Mouse (Mus musculus) CH12.LX (cell line): ENCODE data around the gene Trex1. TPM values are rescaled to one million over a fixed set of nuclear protein-coding genes. Genes with fewer than 3 reads are reported as not detected.

Source experiments
- DNase-seq: peaks from one replicate; pipeline ENCODE4 v3.0.0-alpha.2; 2013; ENCODE audit errors: extremely low read depth
- H3K27ac ChIP-seq: 2 replicates; pipeline ENCODE4 v1.5.1; 2012; ENCODE audit warnings: low read depth, mild to moderate bottlenecking, control low read depth, moderate library complexity; ENCODE audit not compliant: insufficient read depth
- H3K27me3 ChIP-seq: replicated peaks from 2 replicates; pipeline ENCODE3; 2012; ENCODE audit warnings: inconsistent platforms
- H3K36me3 ChIP-seq, 2 experiments: replicated peaks in 1 of 2; 2 replicates each; pipeline versions ENCODE3 to v1.6.1; 2012; ENCODE audit warnings: inconsistent platforms in 1 of 2, low read length in 1 of 2, mild to moderate bottlenecking in 1 of 2, mixed read lengths in 1 of 2, moderate library complexity in 1 of 2; ENCODE audit not compliant: control insufficient read depth in 1 of 2, insufficient read depth in 1 of 2
- H3K4me1 ChIP-seq, 2 experiments: 2 replicates each; pipeline ENCODE4 v1.6.1; 2012; ENCODE audit warnings: inconsistent platforms in 1 of 2, moderate library complexity in 1 of 2; ENCODE audit not compliant: insufficient read depth in 2 of 2, control insufficient read depth in 1 of 2
- H3K4me2 ChIP-seq: 2 replicates; pipeline ENCODE4 v1.6.1; 2012; ENCODE audit warnings: low read depth, mild to moderate bottlenecking, control low read depth; ENCODE audit not compliant: poor library complexity, insufficient read depth, severe bottlenecking
- H3K4me3 ChIP-seq, 3 experiments: fragments of 150-350 bp in 1 of 3; sonication (generic) in 1 of 3; replicated peaks in 1 of 3; 2 replicates each; pipeline versions ENCODE3 to v1.5.1; 2011 to 2012; ENCODE audit warnings: low read depth in 2 of 3, low read length in 2 of 3, mild to moderate bottlenecking in 2 of 3, moderate library complexity in 2 of 3, control low read depth in 1 of 3, improper control_type of control experiment in 1 of 3, inconsistent platforms in 1 of 3, mixed read lengths in 1 of 3; ENCODE audit not compliant: poor library complexity in 1 of 3
- H3K79me2 ChIP-seq: replicated peaks from 2 replicates; pipeline ENCODE4 v1.6.1; 2012; ENCODE audit warnings: mild to moderate bottlenecking, moderate library complexity; ENCODE audit not compliant: control insufficient read depth, poor library complexity, insufficient read depth, severe bottlenecking; ENCODE audit errors: extremely low read depth
- H3K9ac ChIP-seq: 2 replicates; pipeline ENCODE4 v1.6.1; 2012; ENCODE audit warnings: low read depth, mild to moderate bottlenecking, control low read depth, moderate library complexity; ENCODE audit not compliant: insufficient read depth
- H3K9me3 ChIP-seq: replicated peaks from 2 replicates; pipeline ENCODE3; 2012; ENCODE audit warnings: low read length, inconsistent platforms, mixed read lengths
- BHLHE40 ChIP-seq: IDR thresholded peaks from 2 replicates; pipeline ENCODE4 v1.6.1; 2011; ENCODE audit warnings: mild to moderate bottlenecking, low read depth, low read length, improper control_type of control experiment
- CHD1 ChIP-seq: IDR thresholded peaks from 2 replicates; pipeline ENCODE4 v1.6.1; 2012; ENCODE audit warnings: low read depth, low read length, improper control_type of control experiment, inconsistent platforms
- ELF1 ChIP-seq: IDR thresholded peaks from 2 replicates; pipeline ENCODE4 v1.6.1; 2014; ENCODE audit warnings: low read depth, mild to moderate bottlenecking, inconsistent platforms, low read length, improper control_type of control experiment
- GABPA ChIP-seq: IDR thresholded peaks from 2 replicates; pipeline ENCODE4 v1.6.1; 2012; ENCODE audit warnings: low read depth, low read length, improper control_type of control experiment, inconsistent platforms; ENCODE audit not compliant: insufficient replicate concordance
- IRF4 ChIP-seq: IDR thresholded peaks from 2 replicates; pipeline ENCODE4 v1.6.1; 2014; ENCODE audit warnings: low read depth, mild to moderate bottlenecking, inconsistent platforms, low read length, improper control_type of control experiment
- JUN ChIP-seq: IDR thresholded peaks from 2 replicates; pipeline ENCODE4 v1.6.1; 2011; ENCODE audit warnings: low read depth, mild to moderate bottlenecking, low read length, improper control_type of control experiment, moderate library complexity; ENCODE audit not compliant: insufficient read depth
- JUND ChIP-seq: conservative IDR thresholded peaks from 2 replicates; pipeline ENCODE4 v1.6.1; 2011; ENCODE audit warnings: low read depth, low read length, improper control_type of control experiment
- KAT2A ChIP-seq: IDR thresholded peaks from 2 replicates; pipeline ENCODE4 v1.6.1; 2012; ENCODE audit warnings: low read length, improper control_type of control experiment, inconsistent platforms; ENCODE audit not compliant: insufficient replicate concordance
- MAX ChIP-seq: IDR thresholded peaks from 2 replicates; pipeline ENCODE4 v1.6.1; 2011; ENCODE audit warnings: low read length, improper control_type of control experiment
- MAZ ChIP-seq: IDR thresholded peaks from 2 replicates; pipeline ENCODE4 v1.6.1; 2012; ENCODE audit warnings: low read depth, mild to moderate bottlenecking, inconsistent platforms, low read length, improper control_type of control experiment, moderate library complexity
- MEF2A ChIP-seq: IDR thresholded peaks from 2 replicates; pipeline ENCODE4 v1.6.1; 2014; ENCODE audit warnings: low read depth, mild to moderate bottlenecking, inconsistent platforms, low read length, improper control_type of control experiment, borderline replicate concordance
- MXI1 ChIP-seq: IDR thresholded peaks from 2 replicates; pipeline ENCODE4 v1.6.1; 2011; ENCODE audit warnings: mild to moderate bottlenecking, low read depth, low read length, improper control_type of control experiment
- NELFE ChIP-seq: IDR thresholded peaks from 2 replicates; pipeline ENCODE4 v1.6.1; 2011; ENCODE audit warnings: low read depth, low read length, improper control_type of control experiment
- POLR2AphosphoS2 ChIP-seq: IDR thresholded peaks from 2 replicates; pipeline ENCODE4 v1.6.1; 2011; ENCODE audit warnings: low read depth, low read length, improper control_type of control experiment
- SIN3A ChIP-seq: IDR thresholded peaks from 2 replicates; pipeline ENCODE4 v1.6.1; 2012; ENCODE audit warnings: low read length, improper control_type of control experiment, inconsistent platforms
- SMC3 ChIP-seq: IDR thresholded peaks from 2 replicates; pipeline ENCODE4 v1.6.1; 2011; ENCODE audit warnings: low read depth, low read length, improper control_type of control experiment
- TCF12 ChIP-seq: IDR thresholded peaks from 2 replicates; pipeline ENCODE4 v1.6.1; 2014; ENCODE audit warnings: low read depth, mild to moderate bottlenecking, inconsistent platforms, low read length, improper control_type of control experiment
- UBTF ChIP-seq: IDR thresholded peaks from 2 replicates; pipeline ENCODE4 v1.6.1; 2012; ENCODE audit warnings: low read depth, mild to moderate bottlenecking, inconsistent platforms, low read length, improper control_type of control experiment, moderate library complexity
- USF1 ChIP-seq: IDR thresholded peaks from 2 replicates; pipeline ENCODE4 v1.6.1; 2014; ENCODE audit warnings: low read depth, mild to moderate bottlenecking, inconsistent platforms, low read length, improper control_type of control experiment
- USF2 ChIP-seq: conservative IDR thresholded peaks from 2 replicates; pipeline ENCODE4 v1.6.1; 2011; ENCODE audit warnings: low read depth, low read length, improper control_type of control experiment
- ZC3H11A ChIP-seq: IDR thresholded peaks from 2 replicates; pipeline ENCODE4 v1.6.1; 2012; ENCODE audit warnings: low read depth, mild to moderate bottlenecking, inconsistent platforms, low read length, improper control_type of control experiment
- ZMIZ1 ChIP-seq: IDR thresholded peaks from 2 replicates; pipeline ENCODE4 v1.6.1; 2012; ENCODE audit warnings: low read depth, mild to moderate bottlenecking, inconsistent platforms, low read length, improper control_type of control experiment
- dilution Hi-C: fragments of 300-500 bp; cut with MboI; formaldehyde crosslinking; loops from 2 replicates; pipeline ENCODE4 v1.14.3; 2020; ENCODE audit warnings: low sequenced_read_pairs; ENCODE audit not compliant: extremely low pct_unique_long_range_greater_than_20kb, extremely low pct_ligation_motif_present
- in situ Hi-C: fragments of 300-500 bp; cut with MboI; formaldehyde crosslinking; loops from 3 replicates; pipeline ENCODE4 v1.14.3; 2019; ENCODE audit warnings: low sequenced_read_pairs, low pct_ligation_motif_present, low pct_unique_long_range_greater_than_20kb, mixed read lengths
- polyA plus RNA-seq: library from polyadenylated mRNA; unstranded; fragments of >175 nt; gene quantifications from 2 replicates; pipeline ENCODE4 v1.2.1, GENCODE M21; 2012; ENCODE audit warnings: low read depth; ENCODE audit not compliant: insufficient read length
- total RNA-seq, 2 experiments: library from RNA; depleted of rRNA; stranded (reverse); fragments of 300-350 nt in 1 of 2; fragments of >200 nt in 1 of 2; gene quantifications; 2 replicates each; pipeline ENCODE4 v1.2.3; 2012 to 2014

The Trex1 gene
- total and polyA plus RNA-seq, 3 experiments: 20.8 to 22.9 (median 21.1) TPM

- H3K4me1 ChIP-seq: peaks cover 16 to 21% of the 10 kb centered on the region in 2 experiments
- TF ChIP-seq JUN (no peak), USF1 (no peak), MXI1 (no peak), NELFE (no peak), ZMIZ1 (no peak), SIN3A (no peak), JUND (no peak), MAZ (no peak), TCF12 (no peak), ELF1 (no peak), MAX (no peak), MEF2A (no peak), SMC3 (no peak), USF2 (no peak), POLR2AphosphoS2 (no peak), ZC3H11A (no peak), UBTF (no peak), GABPA (no peak)
- no peak overlapping the region for H3K4me3 ChIP-seq
- dilution Hi-C loops: no loop called here
- no peak overlapping the region for H3K4me2 ChIP-seq
- H3K9me3 ChIP-seq: no peaks in the 10 kb centered on the region
- DNase-seq: no peak
- H3K79me2 ChIP-seq: peaks cover 4% of the 10 kb centered on the region; the same call in 1 of the 2 replicates
- H3K27ac ChIP-seq: no peak overlapping the region
- in situ Hi-C loops: no loop called here
- H3K36me3 ChIP-seq: peaks cover 0 to 19% of the 10 kb centered on the region in 2 experiments
- no peak overlapping the region for H3K9ac ChIP-seq
- H3K27me3 ChIP-seq: no peaks in the 10 kb centered on the region
Observed at GRCm38 (mm10) chr9:109041351-109041750, 18.2 kb downstream of the Trex1 start.

- in situ Hi-C loops (no loop called here), dilution Hi-C loops (no loop called here)
- Histone ChIP-seq H3K4me1 (peaks cover 16 to 21% of the 10 kb centered on the region in 2 experiments), H3K9me3 (no peaks in the 10 kb centered on the region), H3K4me3 (no peak overlapping the region)
- TF ChIP-seq KAT2A (no peak), BHLHE40 (no peak), CHD1 (no peak), IRF4 (no peak)
- TF ChIP-seq, all 38 proteins: peak for 0
- peaks cover 0 to 18% of the 10 kb centered on the region in 2 experiments for H3K36me3 ChIP-seq
- no peaks in the 10 kb centered on the region for H3K27me3 ChIP-seq
- peaks cover 4% of the 10 kb centered on the region; the same call in 1 of the 2 replicates for H3K79me2 ChIP-seq
- H3K27ac ChIP-seq: no peak overlapping the region
- H3K9ac ChIP-seq: no peak overlapping the region
- DNase-seq: no peak
- H3K4me2 ChIP-seq: no peak overlapping the region
Observed at GRCm38 (mm10) chr9:109040906-109041305, 18.6 kb downstream of the Trex1 start.
